Mouse (Mus musculus): ENCODE data around the gene Tubg2.

The Tubg2 gene

GRCm38 (mm10) chr11:101176933-101177773 lies 21.4 kb downstream of the Tubg2 start:
- in situ Hi-C loops (cut with MboI; ENCODE audit: low sequenced_read_pairs): no loop called here

- in situ Hi-C loops (cut with MboI; ENCODE audit: low sequenced_read_pairs): no loop called here
Observed at GRCm38 (mm10) chr11:101178061-101179058, 22.7 kb downstream of the Tubg2 start.

- in situ Hi-C loops (cut with MboI; ENCODE audit: low sequenced_read_pairs): no loop called here
Observed at GRCm38 (mm10) chr11:101179306-101179705, 23.6 kb downstream of the Tubg2 start.

GRCm38 (mm10) chr11:101180261-101180660 lies 24.6 kb downstream of the Tubg2 start:
- in situ Hi-C loops (cut with MboI; ENCODE audit: low sequenced_read_pairs): no loop called here

- in situ Hi-C loops (cut with MboI; ENCODE audit: low sequenced_read_pairs): no loop called here
Observed at GRCm38 (mm10) chr11:101180846-101181740, 25.4 kb downstream of the Tubg2 start.

GRCm38 (mm10) chr11:101181961-101182360 lies 26.3 kb downstream of the Tubg2 start:
- in situ Hi-C loops (cut with MboI; ENCODE audit: low sequenced_read_pairs): no loop called here

GRCm38 (mm10) chr11:101182771-101183517 lies 27.2 kb downstream of the Tubg2 start:
- in situ Hi-C loops (cut with MboI; ENCODE audit: low sequenced_read_pairs): no loop called here

GRCm38 (mm10) chr11:101184984-101185383 lies 29.3 kb downstream of the Tubg2 start:
- in situ Hi-C loops (cut with MboI; ENCODE audit: low sequenced_read_pairs): no loop called here

GRCm38 (mm10) chr11:101185441-101185840 lies 29.7 kb downstream of the Tubg2 start:
- in situ Hi-C loops (cut with MboI; ENCODE audit: low sequenced_read_pairs): no loop called here

GRCm38 (mm10) chr11:101186526-101187247 lies 31.0 kb downstream of the Tubg2 start:
- in situ Hi-C loops (cut with MboI; ENCODE audit: low sequenced_read_pairs): no loop called here

GRCm38 (mm10) chr11:101187541-101187940 lies 31.8 kb downstream of the Tubg2 start:
- in situ Hi-C loops (cut with MboI; ENCODE audit: low sequenced_read_pairs): no loop called here

- in situ Hi-C loops (cut with MboI; ENCODE audit: low sequenced_read_pairs): no loop called here
Observed at GRCm38 (mm10) chr11:101188166-101188805, 32.6 kb downstream of the Tubg2 start.

GRCm38 (mm10) chr11:101189495-101190180 lies 33.9 kb downstream of the Tubg2 start:
- in situ Hi-C loops (cut with MboI; ENCODE audit: low sequenced_read_pairs): no loop called here

GRCm38 (mm10) chr11:101190181-101190912 lies 34.6 kb downstream of the Tubg2 start:
- in situ Hi-C loops (cut with MboI; ENCODE audit: low sequenced_read_pairs): no loop called here

GRCm38 (mm10) chr11:101190913-101191907 lies 35.5 kb downstream of the Tubg2 start:
- in situ Hi-C loops (cut with MboI; ENCODE audit: low sequenced_read_pairs): no loop called here

GRCm38 (mm10) chr11:101191919-101192470 lies 36.3 kb downstream of the Tubg2 start:
- in situ Hi-C loops (cut with MboI; ENCODE audit: low sequenced_read_pairs): no loop called here
